Mouse (Mus musculus) megakaryocyte-erythroid progenitor cell, adult 5-6 weeks (primary cell): ENCODE results near the gene Slc22a2. TPM values are rescaled to one million over a fixed set of nuclear protein-coding genes. Genes with fewer than 3 reads are reported as not detected.
"Not testable (repeated sequence)": the region's sequence is repeated elsewhere in the genome, so short reads cannot be mapped to it uniquely, and the experiment has no call there.

Experiments
- ATAC-seq: replicated peaks from 2 replicates; pipeline ENCODE4 v1.8.0; 2016; ENCODE audit warnings: mild to moderate bottlenecking, inconsistent platforms; ENCODE audit not compliant: severe bottlenecking, poor library complexity, low FRiP score, low TSS enrichment
- total RNA-seq, 2 experiments: library from RNA; stranded (forward) in 1 of 2; stranded (reverse) in 1 of 2; fragments of 200-1000, 215-1000 nt in 1 of 2; fragments of >200 nt in 1 of 2; fragmentation: Nextera tagmentation in 1 of 2; gene quantifications; 2 replicates each; pipeline ENCODE4 v1.2.3; 2014 to 2017

Gene Slc22a2
- total RNA-seq (2014; fragmentation: Nextera tagmentation): not detected in 2 replicates
- total RNA-seq (2017): not detected in 2 replicates

- no peak for ATAC-seq
These were observed at the start of gene Slc22a2 for GRCm38 (mm10) chr17:12583991-12584390. TSS of gene Slc22a2 (plus strand) at chr17:12584132.

- ATAC-seq: peak; percentile 75
These were observed 49.4 kb upstream of the Slc22a2 start for GRCm38 (mm10) chr17:12534353-12535145.

GRCm38 (mm10) chr17:12562215-12562614 is 21.7 kb upstream of the Slc22a2 start:
- ATAC-seq: no peak

GRCm38 (mm10) chr17:12564481-12565000 is 19.4 kb upstream of the Slc22a2 start:
- not testable (repeated sequence) for ATAC-seq

GRCm38 (mm10) chr17:12565443-12565842 is 18.5 kb upstream of the Slc22a2 start:
- ATAC-seq: no peak

- no peak for ATAC-seq
These were observed 12.6 kb upstream of the Slc22a2 start for GRCm38 (mm10) chr17:12571316-12571715.

GRCm38 (mm10) chr17:12571924-12572463 is 11.9 kb upstream of the Slc22a2 start:
- no peak for ATAC-seq

GRCm38 (mm10) chr17:12575391-12575790 is 8.5 kb upstream of the Slc22a2 start:
- ATAC-seq: no peak

- ATAC-seq: no peak
These were observed 6.8 kb upstream of the Slc22a2 start for GRCm38 (mm10) chr17:12577096-12577495.

- no peak for ATAC-seq
These were observed 1.4 kb downstream of the Slc22a2 start for GRCm38 (mm10) chr17:12585366-12585765.

- ATAC-seq: no peak
These were observed 3.0 kb downstream of the Slc22a2 start for GRCm38 (mm10) chr17:12586966-12587365.

GRCm38 (mm10) chr17:12588801-12589247 is 4.9 kb downstream of the Slc22a2 start:
- ATAC-seq: no peak

- ATAC-seq: no peak
These were observed 7.1 kb downstream of the Slc22a2 start for GRCm38 (mm10) chr17:12590911-12591625.

- ATAC-seq: no peak
These were observed 12.0 kb downstream of the Slc22a2 start for GRCm38 (mm10) chr17:12595846-12596515.

- ATAC-seq: no peak
These were observed 22.7 kb downstream of the Slc22a2 start for GRCm38 (mm10) chr17:12606634-12607033.

- ATAC-seq: no peak
These were observed 23.3 kb downstream of the Slc22a2 start for GRCm38 (mm10) chr17:12607202-12607601.

GRCm38 (mm10) chr17:12614511-12615385 is 30.8 kb downstream of the Slc22a2 start:
- no peak for ATAC-seq

GRCm38 (mm10) chr17:12615429-12615828 is 31.5 kb downstream of the Slc22a2 start:
- ATAC-seq: no peak

- no peak for ATAC-seq
These were observed 35.7 kb downstream of the Slc22a2 start for GRCm38 (mm10) chr17:12619641-12620040.
